ENCODE assay signal across 19 mouse cellular contexts in the genomic region with DNA sequence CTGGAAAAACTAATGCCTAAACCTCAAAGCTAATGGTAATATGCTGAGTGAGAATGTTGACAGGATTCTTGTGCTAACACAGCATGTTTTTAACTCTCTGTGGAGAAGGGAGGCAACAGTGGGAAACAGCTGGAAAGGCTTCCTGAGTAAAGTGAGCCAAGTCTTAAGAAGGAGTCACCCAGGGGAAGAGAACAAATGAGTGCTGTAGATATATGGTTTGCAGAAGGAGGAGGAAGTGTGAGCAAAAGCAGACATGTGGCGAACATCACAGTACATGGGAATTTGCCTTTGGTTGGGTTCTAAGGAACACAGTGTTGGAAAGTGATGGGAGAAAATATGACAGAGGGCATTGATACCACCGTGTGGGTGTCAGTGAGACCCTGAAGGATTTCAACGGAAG. TPM values are rescaled to one million over a fixed set of nuclear protein-coding genes. Genes with fewer than 3 reads are reported as not detected.
DNase-seq lines count a peak whose midpoint lies in the region; ATAC-seq lines count a peak whose summit lies in the region.
"Had no signal": no experiment of that assay in that cellular context is flagged by ENCODE, and none has a peak within 500 bp of the region (broad histone marks: within the 10 kb centered on the region; RNA-seq: fewer than 3 reads in every experiment).

No protein-coding gene starts in this region.

- ATAC-seq in heart, embryonic 12.5 days (ENCODE audit: insufficient number of reproducible peaks, low FRiP score), result no peak
- ATAC-seq: forebrain, embryonic 15.5 days had no signal

- no peaks in the 10 kb centered on the region for H3K27me3 ChIP-seq in heart, embryonic 12.5 days (replicated peaks)
- no peaks in the 10 kb centered on the region for H3K27me3 ChIP-seq in hindbrain, embryonic 10.5 days (ENCODE audit: insufficient read depth, poor library complexity, severe bottlenecking)
- H3K27me3 ChIP-seq: CH12.LX; forebrain, embryonic 15.5 days; limb, embryonic 12.5 days; neural tube, embryonic 13.5 days had no signal

- 64% methylated on average over 3 of the region's 3 CpGs for WGBS in heart, embryonic 12.5 days
- 88% methylated on average over 3 of the region's 3 CpGs for WGBS in hindbrain, embryonic 10.5 days

- no peaks in the 10 kb centered on the region for H3K36me3 ChIP-seq in heart, embryonic 12.5 days
- no peaks in the 10 kb centered on the region for H3K36me3 ChIP-seq in hindbrain, embryonic 10.5 days
- H3K36me3 ChIP-seq: forebrain, embryonic 15.5 days; limb, embryonic 12.5 days; neural tube, embryonic 13.5 days had no signal

- H3K4me1 ChIP-seq in heart, embryonic 12.5 days (replicated peaks), result no peaks in the 10 kb centered on the region
- no peaks in the 10 kb centered on the region for H3K4me1 ChIP-seq in hindbrain, embryonic 10.5 days (replicated peaks)
- H3K4me1 ChIP-seq: forebrain, embryonic 15.5 days; limb, embryonic 12.5 days; neural tube, embryonic 13.5 days had no signal

- DNase-seq in heart, adult 11 months, result peak; percentile 93
- peak; percentile 16 for DNase-seq in kidney, postnatal 14 days
- DNase-seq in kidney, adult 8-10 months, result no peak
- peak; percentile 32 for DNase-seq in adipocyte (ENCODE audit: low spot score)
- peak; percentile 1 for DNase-seq in heart, postnatal 25 days (ENCODE audit: low spot score)
- no peak for DNase-seq in hindbrain, embryonic 10.5 days (ENCODE audit: low spot score)
- DNase-seq in frontal cortex, postnatal 36 days (ENCODE audit: low spot score in 2 of 2), result no peak
- DNase-seq: adrenal gland, postnatal 36 days; cerebellum, adult 9-11 months; embryo, embryonic 11 days; gastrocnemius, adult 2 months; lung, adult 18-20 months had no signal

- H3K9me3 ChIP-seq in heart, embryonic 12.5 days (replicated peaks), result no peaks in the 10 kb centered on the region
- H3K9me3 ChIP-seq in hindbrain, embryonic 10.5 days, result no peaks in the 10 kb centered on the region
- H3K9me3 ChIP-seq: forebrain, embryonic 15.5 days; limb, embryonic 12.5 days; neural tube, embryonic 13.5 days had no signal

- no peak overlapping the region for H3K4me3 ChIP-seq in heart, embryonic 12.5 days
- no peak overlapping the region for H3K4me3 ChIP-seq in hindbrain, embryonic 10.5 days
- H3K4me3 ChIP-seq: erythroblast, embryonic 14.5 days; forebrain, embryonic 15.5 days; gastrocnemius, adult 2 months; left cerebral cortex, adult 2 months; limb, embryonic 12.5 days; neural tube, embryonic 13.5 days had no signal

- no peak overlapping the region for H3K27ac ChIP-seq in heart, embryonic 12.5 days (ENCODE audit: poor library complexity, severe bottlenecking)
- H3K27ac ChIP-seq in hindbrain, embryonic 10.5 days, result no peak overlapping the region
- H3K27ac ChIP-seq: forebrain, embryonic 15.5 days; gastrocnemius, adult 2 months; left cerebral cortex, adult 2 months; limb, embryonic 12.5 days; neural tube, embryonic 13.5 days had no signal

- H3K4me2 ChIP-seq in heart, embryonic 12.5 days, result no peak overlapping the region
- H3K4me2 ChIP-seq: forebrain, embryonic 15.5 days; limb, embryonic 12.5 days; neural tube, embryonic 13.5 days had no signal

- intact Hi-C loops in heart, postnatal 25 days (cut with DNase I), result loop anchor here (5.0 kb wide), 1 partner anchor 44 kb away; a partner anchor contains a TSS

- H3K9ac ChIP-seq in heart, embryonic 12.5 days, result no peak overlapping the region
- H3K9ac ChIP-seq: forebrain, embryonic 15.5 days; limb, embryonic 12.5 days; neural tube, embryonic 13.5 days had no signal

RNA-seq across cellular contexts. Expression of a gene that starts 43.5 kb away (rescaled TPM):
- 2.9 and 3.9 TPM in 2 replicates for polyA plus RNA-seq in heart, embryonic 12.5 days (2016; fragmentation: Nextera tagmentation; extraction: Ambion mirVana)
- 1 to 10 TPM; 6.2 to 8.5 TPM for total RNA-seq in heart, postnatal 25 days (2021)
- 0.88 and 1.1 TPM in 2 replicates for polyA plus RNA-seq in hindbrain, embryonic 10.5 days (2016; fragmentation: Nextera tagmentation; extraction: Ambion mirVana)
- total RNA-seq: CH12.LX had no signal
- polyA plus RNA-seq: erythroblast, embryonic 14.5 days had no signal

Comparison
In these comparisons a context has a peak if more than half of its experiments do, and no peak if none do; other contexts are left out.
1. DNase-seq: peak in heart, adult 11 months (single experiment), kidney, postnatal 14 days (single experiment), adipocyte (single experiment) and heart, postnatal 25 days (single experiment); none in kidney, adult 8-10 months (0 of 2), hindbrain, embryonic 10.5 days (single experiment) and frontal cortex, postnatal 36 days (0 of 2).